8 mouse cellular contexts compared by ENCODE assay signal in genomic region chr7:130668729-130669281, GRCm38 (mm10).
DNase-seq lines count a peak whose midpoint lies in the region; ATAC-seq and TF ChIP-seq lines count a peak whose summit lies in the region.

No protein-coding gene starts in this region.

- peaks cover 20% of the 10 kb centered on the region for H3K36me3 ChIP-seq in heart, postnatal 0 days (replicated peaks; ENCODE audit: control insufficient read depth, insufficient read depth, low read length)
- no peaks in the 10 kb centered on the region for H3K36me3 ChIP-seq in neural tube, embryonic 14.5 days (ENCODE audit: control insufficient read depth, insufficient read depth, low read length)

- DNase-seq in layer of hippocampus, adult 9-11 months = peak; percentile 44
- no peak for DNase-seq in layer of hippocampus, postnatal 25 days (ENCODE audit: extremely low spot score in 1 of 2, low spot score in 1 of 2)
- DNase-seq in heart, postnatal 0 days (ENCODE audit: low spot score) = peak; percentile 81
- peak; percentile 82 to 91 for DNase-seq in kidney, postnatal 36 days
- DNase-seq in cerebellum, adult 18-20 months = no peak
- no peak for DNase-seq in adrenal gland, adult 2 months
- no peak for DNase-seq in gastrocnemius, postnatal 14 days

- H3K27me3 ChIP-seq in heart, postnatal 0 days (ENCODE audit: control insufficient read depth, insufficient read depth, low read length) = no peaks in the 10 kb centered on the region
- no peaks in the 10 kb centered on the region for H3K27me3 ChIP-seq in neural tube, embryonic 14.5 days (ENCODE audit: control insufficient read depth, insufficient read depth, low read length)

- peak; percentile 50 for ATAC-seq in heart, postnatal 0 days (ENCODE audit: insufficient read depth, low read depth)
- peak; percentile 50; the same call in 1 of the 2 replicates for ATAC-seq in neural tube, embryonic 14.5 days (ENCODE audit: low read depth)

- peak overlapping the region; percentile 99 for H3K27ac ChIP-seq in heart, postnatal 0 days (ENCODE audit: low read depth)
- H3K27ac ChIP-seq in neural tube, embryonic 14.5 days (ENCODE audit: low read depth, low read length) = peak overlapping the region; percentile 89

- H3K4me2 ChIP-seq in heart, postnatal 0 days (ENCODE audit: low read depth, low read length) = peak overlapping the region; percentile 7
- H3K4me2 ChIP-seq in neural tube, embryonic 14.5 days (ENCODE audit: low read depth, low read length) = no peak overlapping the region

- no peak for TF ChIP-seq EP300 in heart, postnatal 0 days (IDR thresholded peaks at IDR 0.05; ENCODE audit: low read depth)

- 6% methylated on average over 7 of the region's 7 CpGs for WGBS in heart, postnatal 0 days
- 35% methylated on average over 7 of the region's 7 CpGs for WGBS in neural tube, embryonic 14.5 days

- H3K4me3 ChIP-seq in heart, postnatal 0 days (ENCODE audit: low read depth, low read length) = no peak overlapping the region
- no peak overlapping the region for H3K4me3 ChIP-seq in neural tube, embryonic 14.5 days (ENCODE audit: low read depth, low read length)

- peaks cover 62% of the 10 kb centered on the region for H3K4me1 ChIP-seq in heart, postnatal 0 days (ENCODE audit: control insufficient read depth, insufficient read depth)
- peaks cover 23% of the 10 kb centered on the region for H3K4me1 ChIP-seq in neural tube, embryonic 14.5 days (ENCODE audit: control insufficient read depth, insufficient read depth, low read length)

- H3K9ac ChIP-seq in heart, postnatal 0 days (replicated peaks; ENCODE audit: low read depth, low read length) = peak overlapping the region; percentile 29
- H3K9ac ChIP-seq in neural tube, embryonic 14.5 days (replicated peaks; ENCODE audit: low read depth, low read length) = no peak overlapping the region

- intact Hi-C loops in gastrocnemius, postnatal 14 days (cut with DNase I; ENCODE audit: low total_unique reads) = no loop called here

- H3K9me3 ChIP-seq in heart, postnatal 0 days (replicated peaks; ENCODE audit: control insufficient read depth, low read length) = peaks cover 5% of the 10 kb centered on the region
- no peaks in the 10 kb centered on the region for H3K9me3 ChIP-seq in neural tube, embryonic 14.5 days (ENCODE audit: control insufficient read depth, low read length)

- no peak for TF ChIP-seq CTCF in heart, postnatal 0 days (IDR thresholded peaks at IDR 0.05; ENCODE audit: low read depth)

Comparison
In these comparisons a context has a peak if more than half of its experiments do, and no peak if none do; other contexts are left out.
1. DNase-seq: peak in layer of hippocampus, adult 9-11 months (single experiment), heart, postnatal 0 days (single experiment) and kidney, postnatal 36 days (2 of 2); none in layer of hippocampus, postnatal 25 days (0 of 2), cerebellum, adult 18-20 months (0 of 2), adrenal gland, adult 2 months (single experiment) and gastrocnemius, postnatal 14 days (single experiment).